Mouse (Mus musculus): ENCODE data around the gene Nfix. TPM values are rescaled to one million over a fixed set of nuclear protein-coding genes. Genes with fewer than 3 reads are reported as not detected.
A peak's percentile ranks its signal among the peaks of the same experiment; 100 is the strongest.

Nfix gene
- total and polyA plus RNA-seq, 3 experiments: 68.7 to 297 (median 274) TPM

GRCm38 (mm10) chr8:84708071-84708541 lies 92.0 kb downstream of the Nfix start:
- Histone ChIP-seq H3K4me3 (no peak overlapping the region; the same call in 1 of the 2 replicates), H3K4me1 (ENCODE audit: control insufficient read depth, insufficient read depth, low read length) (peaks cover 16% of the 10 kb centered on the region), H3K79me2 (replicated peaks; ENCODE audit: control insufficient read depth, insufficient read depth, low read length) (no peaks in the 10 kb centered on the region), H3K27ac (peak overlapping the region; percentile 85), H3K36me3 (ENCODE audit: control insufficient read depth, insufficient read depth, low read length) (no peaks in the 10 kb centered on the region), H3K27me3 (ENCODE audit: control insufficient read depth, insufficient read depth, low read length) (no peaks in the 10 kb centered on the region), H3K9ac (ENCODE audit: low read depth, low read length) (peak overlapping the region; percentile 76)
- WGBS: 46% methylated on average over 15 of the region's 15 CpGs
- DNase-seq: peak; percentile 50 to 58
- intact Hi-C loops (cut with DNase I): loop anchor here (2.0 kb wide), 1 partner anchor 19 kb away; no protein-coding TSS in a partner anchor
- TF ChIP-seq EP300 (IDR thresholded peaks at IDR 0.05; ENCODE audit: insufficient read depth, low read depth, low read length) (0 out of 2 replicates have a peak, but pooled peaks have one; percentile 8), POLR2A (IDR thresholded peaks at IDR 0.05; ENCODE audit: insufficient read depth, low read depth, low read length) (no peak)

- intact Hi-C loops (cut with DNase I): no loop called here
- 44% methylated on average over 22 of the region's 22 CpGs for WGBS
- DNase-seq: peak; percentile 74 to 78
- H3K9ac ChIP-seq (ENCODE audit: low read depth, low read length): peak overlapping the region; percentile 76
- H3K27ac ChIP-seq: peak overlapping the region; percentile 85
- H3K4me1 ChIP-seq (ENCODE audit: control insufficient read depth, insufficient read depth, low read length): peaks cover 13% of the 10 kb centered on the region
- no peaks in the 10 kb centered on the region for H3K36me3 ChIP-seq (ENCODE audit: control insufficient read depth, insufficient read depth, low read length)
- no peaks in the 10 kb centered on the region for H3K27me3 ChIP-seq (ENCODE audit: control insufficient read depth, insufficient read depth, low read length)
- TF ChIP-seq EP300 (IDR thresholded peaks at IDR 0.05; ENCODE audit: insufficient read depth, low read depth, low read length) (no peak), POLR2A (IDR thresholded peaks at IDR 0.05; ENCODE audit: insufficient read depth, low read depth, low read length) (no peak), CTCF (IDR thresholded peaks at IDR 0.05) (no peak)
- no peaks in the 10 kb centered on the region for H3K79me2 ChIP-seq (replicated peaks; ENCODE audit: control insufficient read depth, insufficient read depth, low read length)
- peak overlapping the region; percentile 45 for H3K4me3 ChIP-seq
Observed at GRCm38 (mm10) chr8:84707267-84707883, 92.8 kb downstream of the Nfix start.

GRCm38 (mm10) chr8:84706610-84707266 lies 93.4 kb downstream of the Nfix start:
- H3K4me1 ChIP-seq (ENCODE audit: control insufficient read depth, insufficient read depth, low read length): peaks cover 13% of the 10 kb centered on the region
- no peak; the same call in none of the 2 replicates for TF ChIP-seq POLR2A (IDR thresholded peaks at IDR 0.05; ENCODE audit: insufficient read depth, low read depth, low read length)
- TF ChIP-seq EP300 (IDR thresholded peaks at IDR 0.05; ENCODE audit: insufficient read depth, low read depth, low read length): no peak
- TF ChIP-seq CTCF (IDR thresholded peaks at IDR 0.05): no peak
- intact Hi-C loops (cut with DNase I): no loop called here
- peak; percentile 72 to 73 for DNase-seq
- H3K9ac ChIP-seq (ENCODE audit: low read depth, low read length): peak overlapping the region; percentile 72
- no peaks in the 10 kb centered on the region for H3K79me2 ChIP-seq (replicated peaks; ENCODE audit: control insufficient read depth, insufficient read depth, low read length)
- peak overlapping the region; percentile 45 for H3K4me3 ChIP-seq
- H3K27me3 ChIP-seq (ENCODE audit: control insufficient read depth, insufficient read depth, low read length): no peaks in the 10 kb centered on the region
- 37% methylated on average over 45 of the region's 45 CpGs for WGBS
- H3K36me3 ChIP-seq (ENCODE audit: control insufficient read depth, insufficient read depth, low read length): no peaks in the 10 kb centered on the region
- H3K27ac ChIP-seq: peak overlapping the region; percentile 85

- H3K4me3 ChIP-seq: peak overlapping the region; percentile 45
- peak overlapping the region; percentile 90 for H3K27ac ChIP-seq
- intact Hi-C loops (cut with DNase I): no loop called here
- TF ChIP-seq EP300 (IDR thresholded peaks at IDR 0.05; ENCODE audit: insufficient read depth, low read depth, low read length) (no peak), CTCF (IDR thresholded peaks at IDR 0.05) (no peak), POLR2A (IDR thresholded peaks at IDR 0.05; ENCODE audit: insufficient read depth, low read depth, low read length) (no peak)
- WGBS: 44% methylated on average over 12 of the region's 12 CpGs
- peaks cover 14% of the 10 kb centered on the region for H3K4me1 ChIP-seq (ENCODE audit: control insufficient read depth, insufficient read depth, low read length)
- no peaks in the 10 kb centered on the region for H3K36me3 ChIP-seq (ENCODE audit: control insufficient read depth, insufficient read depth, low read length)
- H3K79me2 ChIP-seq (replicated peaks; ENCODE audit: control insufficient read depth, insufficient read depth, low read length): no peaks in the 10 kb centered on the region
- peak overlapping the region; percentile 70 for H3K9ac ChIP-seq (ENCODE audit: low read depth, low read length)
- DNase-seq: no peak
- H3K27me3 ChIP-seq (ENCODE audit: control insufficient read depth, insufficient read depth, low read length): no peaks in the 10 kb centered on the region
Observed at GRCm38 (mm10) chr8:84705960-84706359, 94.2 kb downstream of the Nfix start.

GRCm38 (mm10) chr8:84704867-84705831 lies 95.0 kb downstream of the Nfix start:
- no peaks in the 10 kb centered on the region for H3K27me3 ChIP-seq (ENCODE audit: control insufficient read depth, insufficient read depth, low read length)
- intact Hi-C loops (cut with DNase I): no loop called here

More at GRCm38 (mm10) chr8:84704867-84705831, 95.0 kb downstream of the Nfix start:
- peak overlapping the region; percentile 90 for H3K27ac ChIP-seq
- no peak; the same call in 1 of the 2 replicates for TF ChIP-seq POLR2A (IDR thresholded peaks at IDR 0.05; ENCODE audit: insufficient read depth, low read depth, low read length)
- TF ChIP-seq EP300 (IDR thresholded peaks at IDR 0.05; ENCODE audit: insufficient read depth, low read depth, low read length): 0 out of 2 replicates have a peak, but pooled peaks have one; percentile 21
- peaks cover 16% of the 10 kb centered on the region for H3K4me1 ChIP-seq (ENCODE audit: control insufficient read depth, insufficient read depth, low read length)
- peak overlapping the region; percentile 45 for H3K4me3 ChIP-seq
- 11% methylated on average over 60 of the region's 61 CpGs for WGBS
- H3K9ac ChIP-seq (ENCODE audit: low read depth, low read length): peak overlapping the region; percentile 70
- no peaks in the 10 kb centered on the region for H3K79me2 ChIP-seq (replicated peaks; ENCODE audit: control insufficient read depth, insufficient read depth, low read length)
- H3K36me3 ChIP-seq (ENCODE audit: control insufficient read depth, insufficient read depth, low read length): no peaks in the 10 kb centered on the region
- peak; percentile 63 to 68 for DNase-seq

All from heart, adult 2 months (tissue).